Mouse (Mus musculus) heart, embryonic 15.5 days (tissue): ENCODE measurements around the gene Dppa1. TPM values are rescaled to one million over a fixed set of nuclear protein-coding genes. Genes with fewer than 3 reads are reported as not detected.

Source experiments
- polyA plus RNA-seq: library from polyadenylated mRNA; unstranded; fragments of >200 nt; fragmentation: Nextera tagmentation; extraction: Ambion mirVana; gene quantifications from 2 replicates; pipeline ENCODE4 v1.2.1, GENCODE M21; 2015

Gene Dppa1
- polyA plus RNA-seq, 1 experiment from 2014 or later, result not detected

Other genes with a start within 250 kb of the Dppa1 start
- 0.20 and 2.3 TPM in 2 replicates for gene Itk, start 239.7 kb downstream of the Dppa1 start, polyA plus RNA-seq
- gene Fam71b, start 232.7 kb downstream of the Dppa1 start, polyA plus RNA-seq, result not detected in 2 replicates
- gene Med7, start 192.3 kb downstream of the Dppa1 start, polyA plus RNA-seq, result 44.6 and 44.7 TPM in 2 replicates
- gene Havcr2, start 174.3 kb downstream of the Dppa1 start, polyA plus RNA-seq, result 0.06 and 0.43 TPM in 2 replicates
- not detected in 2 replicates for gene Gm12169, start 105.0 kb downstream of the Dppa1 start, polyA plus RNA-seq
- gene BC053393, start 57.7 kb downstream of the Dppa1 start, polyA plus RNA-seq, result 0.06 and 0.33 TPM in 2 replicates
- 0.39 TPM in 1 of 2 replicates, not detected in the other for gene Timd2, start 77.8 kb upstream of the Dppa1 start, polyA plus RNA-seq
- 0.06 and 0.34 TPM in 2 replicates for gene Havcr1, start 105.8 kb upstream of the Dppa1 start, polyA plus RNA-seq
- 0.37 and 0.42 TPM in 2 replicates for gene Timd4, start 181.5 kb upstream of the Dppa1 start, polyA plus RNA-seq